Mouse (Mus musculus): ENCODE results near the gene Syce3. TPM values are rescaled to one million over a fixed set of nuclear protein-coding genes. Genes with fewer than 3 reads are reported as not detected.

Syce3 gene
- polyA plus RNA-seq, 1 experiment from 2014 or later: not detected

Other genes with a start within 250 kb of the Syce3 start
- gene Plxnb2, start 229.7 kb downstream of the Syce3 start, polyA plus RNA-seq (2014; fragmentation: Nextera tagmentation; extraction: Ambion mirVana): 70.5 and 78.3 TPM in 2 replicates
- gene Dennd6b, start 214.0 kb downstream of the Syce3 start, polyA plus RNA-seq (2014; fragmentation: Nextera tagmentation; extraction: Ambion mirVana): 9.5 and 10.5 TPM in 2 replicates
- 25.0 and 31.6 TPM in 2 replicates for gene Ppp6r2, start 198.9 kb downstream of the Syce3 start, polyA plus RNA-seq (2014; fragmentation: Nextera tagmentation; extraction: Ambion mirVana)
- 51.4 and 52.2 TPM in 2 replicates for gene Sbf1, start 95.2 kb downstream of the Syce3 start, polyA plus RNA-seq (2014; fragmentation: Nextera tagmentation; extraction: Ambion mirVana)
- gene Adm2, start 87.8 kb downstream of the Syce3 start, polyA plus RNA-seq (2014; fragmentation: Nextera tagmentation; extraction: Ambion mirVana): 6.6 and 7.0 TPM in 2 replicates
- 2.0 and 2.7 TPM in 2 replicates for gene Miox, start 76.1 kb downstream of the Syce3 start, polyA plus RNA-seq (2014; fragmentation: Nextera tagmentation; extraction: Ambion mirVana)
- gene Lmf2, start 54.8 kb downstream of the Syce3 start, polyA plus RNA-seq (2014; fragmentation: Nextera tagmentation; extraction: Ambion mirVana): 44.1 and 46.0 TPM in 2 replicates
- 163 TPM in 2 replicates for gene Ncaph2, start 54.8 kb downstream of the Syce3 start, polyA plus RNA-seq (2014; fragmentation: Nextera tagmentation; extraction: Ambion mirVana)
- gene Sco2, start 36.7 kb downstream of the Syce3 start, polyA plus RNA-seq (2014; fragmentation: Nextera tagmentation; extraction: Ambion mirVana): 8.1 and 9.7 TPM in 2 replicates
- gene Tymp, start 33.5 kb downstream of the Syce3 start, polyA plus RNA-seq (2014; fragmentation: Nextera tagmentation; extraction: Ambion mirVana): 1.5 and 1.8 TPM in 2 replicates
- gene Odf3b, start 31.2 kb downstream of the Syce3 start, polyA plus RNA-seq (2014; fragmentation: Nextera tagmentation; extraction: Ambion mirVana): 0.43 and 0.71 TPM in 2 replicates
- gene Klhdc7b, start 25.6 kb downstream of the Syce3 start, polyA plus RNA-seq (2014; fragmentation: Nextera tagmentation; extraction: Ambion mirVana): not detected in 2 replicates
- 3.5 and 3.9 TPM in 2 replicates for gene Cpt1b, start 15.4 kb upstream of the Syce3 start, polyA plus RNA-seq (2014; fragmentation: Nextera tagmentation; extraction: Ambion mirVana)
- gene C730034F03Rik, start 19.1 kb upstream of the Syce3 start, polyA plus RNA-seq (2014; fragmentation: Nextera tagmentation; extraction: Ambion mirVana): 2.0 and 2.8 TPM in 2 replicates
- gene Gm44502, start 19.2 kb upstream of the Syce3 start, polyA plus RNA-seq (2014; fragmentation: Nextera tagmentation; extraction: Ambion mirVana): not detected in 2 replicates
- 43.5 and 47.5 TPM in 2 replicates for gene Chkb, start 19.4 kb upstream of the Syce3 start, polyA plus RNA-seq (2014; fragmentation: Nextera tagmentation; extraction: Ambion mirVana)
- 0.26 and 0.36 TPM in 2 replicates for gene Mapk8ip2, start 43.4 kb upstream of the Syce3 start, polyA plus RNA-seq (2014; fragmentation: Nextera tagmentation; extraction: Ambion mirVana)
- gene Arsa, start 66.9 kb upstream of the Syce3 start, polyA plus RNA-seq (2014; fragmentation: Nextera tagmentation; extraction: Ambion mirVana): 8.6 and 9.0 TPM in 2 replicates
- gene Shank3, start 89.1 kb upstream of the Syce3 start, polyA plus RNA-seq (2014; fragmentation: Nextera tagmentation; extraction: Ambion mirVana): 1.1 and 1.7 TPM in 2 replicates
- 0.11 TPM in 1 of 2 replicates, not detected in the other for gene Acr, start 157.8 kb upstream of the Syce3 start, polyA plus RNA-seq (2014; fragmentation: Nextera tagmentation; extraction: Ambion mirVana)
- gene Rabl2, start 181.4 kb upstream of the Syce3 start, polyA plus RNA-seq (2014; fragmentation: Nextera tagmentation; extraction: Ambion mirVana): 24.8 and 27.1 TPM in 2 replicates

All from liver, embryonic 11.5 days (tissue).